Mouse (Mus musculus): Measurements from ENCODE around the gene Slit3.

GRCm38 (mm10) chr11:35337493-35337892 is 216.5 kb downstream of the Slit3 start:
- TF ChIP-seq CTCF (IDR thresholded peaks at IDR 0.05; ENCODE audit: borderline replicate concordance, insufficient read depth, low read length) (no peak), POLR2A (IDR thresholded peaks at IDR 0.05; ENCODE audit: low read depth, low read length) (no peak)
